Mouse (Mus musculus): ENCODE measurements around the gene Gm20388. TPM values are rescaled to one million over a fixed set of nuclear protein-coding genes. Genes with fewer than 3 reads are reported as not detected.
"Not testable (repeated sequence)": the region's sequence is repeated elsewhere in the genome, so short reads cannot be mapped to it uniquely, and the experiment has no call there.

Gene Gm20388
- total RNA-seq, 2 experiments from 2014 or later, result 18.5 to 23.8 TPM

DNA sequence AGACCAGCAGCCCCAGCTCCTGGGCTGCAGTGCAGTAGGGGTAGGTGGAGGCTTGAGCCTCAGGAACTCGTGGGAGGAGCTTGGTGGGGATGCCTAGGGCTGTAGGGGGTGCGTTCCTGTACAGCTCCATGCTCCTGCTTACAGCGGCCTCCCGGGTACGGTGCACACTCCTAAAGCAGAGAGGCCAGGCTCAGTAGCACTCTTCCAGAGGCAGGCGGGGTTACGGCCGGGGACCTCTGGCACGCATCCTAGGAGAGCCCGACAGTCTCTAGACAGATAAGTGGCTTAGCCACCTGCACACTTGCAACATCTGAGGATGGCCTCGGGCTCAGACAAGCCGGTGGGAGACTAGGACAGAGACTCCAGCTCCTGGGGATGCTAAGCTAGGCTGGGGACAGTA, 3334.9 kb downstream of the Gm20388 start:
- ATAC-seq (replicated peaks; ENCODE audit: poor library complexity, severe bottlenecking), result no peak

DNA sequence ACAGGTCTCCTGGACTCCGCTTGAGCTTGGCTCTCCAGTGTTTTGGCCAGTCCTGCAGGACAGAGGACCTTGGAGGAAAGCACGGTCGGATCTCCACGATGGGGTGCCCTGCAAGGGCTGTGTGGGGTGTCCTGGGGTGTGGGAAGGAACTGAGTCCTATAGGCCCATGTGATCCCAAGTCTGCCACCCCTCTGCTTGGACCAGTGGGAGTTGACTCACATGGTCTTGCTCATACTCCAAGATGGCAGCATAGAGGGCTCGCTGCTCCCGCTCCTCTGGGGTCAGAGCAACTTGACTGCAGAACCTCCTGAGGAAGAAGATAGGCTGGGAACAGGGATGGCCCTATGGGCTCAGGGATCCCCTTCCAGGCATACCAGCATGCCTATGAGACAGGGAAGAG, 3337.1 kb downstream of the Gm20388 start:
- ATAC-seq (replicated peaks; ENCODE audit: poor library complexity, severe bottlenecking), result no peak

DNA sequence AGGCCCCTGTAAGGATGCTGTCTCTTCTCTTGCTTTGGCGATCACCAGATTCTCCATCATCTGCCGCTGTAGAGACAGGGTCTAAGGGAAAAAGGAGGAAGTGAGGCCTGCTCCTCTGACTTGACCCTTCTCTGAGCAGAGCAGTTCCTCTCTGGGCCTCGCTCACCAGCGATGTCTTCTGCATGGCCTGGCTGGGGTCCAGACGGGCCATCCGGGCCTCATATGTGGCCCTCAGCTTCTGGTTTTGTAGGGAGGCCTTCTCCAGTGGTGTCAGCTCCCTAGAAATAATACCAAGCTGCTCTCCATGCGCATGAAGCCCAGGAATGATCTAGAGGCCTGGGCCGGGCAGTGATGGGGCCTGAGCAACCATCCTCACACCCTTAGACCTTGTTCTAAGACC, 3338.0 kb downstream of the Gm20388 start:
- peak; percentile 75 for ATAC-seq (replicated peaks; ENCODE audit: poor library complexity, severe bottlenecking)

DNA sequence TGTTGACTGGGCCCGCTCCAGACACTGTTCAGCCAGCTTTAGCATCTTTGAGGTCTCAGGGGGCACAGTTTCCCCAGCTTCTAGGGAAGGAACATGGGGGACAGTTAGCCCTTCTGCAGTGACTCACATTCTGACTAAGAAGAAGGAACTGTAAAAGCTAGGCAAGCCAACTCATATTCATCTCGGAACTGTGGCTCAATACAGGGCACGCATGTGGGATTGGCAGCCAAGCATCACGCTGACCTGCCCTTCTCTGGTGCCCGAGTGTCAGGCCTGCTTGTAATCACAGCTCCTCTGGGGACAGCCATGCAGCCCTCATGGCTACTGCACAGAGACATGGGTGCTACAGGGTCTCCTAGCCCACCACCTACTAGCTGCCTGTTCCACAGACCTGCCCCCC, 3340.3 kb downstream of the Gm20388 start:
- ATAC-seq (replicated peaks; ENCODE audit: poor library complexity, severe bottlenecking), result no peak

- peak; percentile 28; the same call in 1 of the 2 replicates for ATAC-seq (replicated peaks; ENCODE audit: poor library complexity, severe bottlenecking)
Measured at GRCm38 (mm10) chr8:123252925-123253324, 3342.3 kb downstream of the Gm20388 start.

DNA sequence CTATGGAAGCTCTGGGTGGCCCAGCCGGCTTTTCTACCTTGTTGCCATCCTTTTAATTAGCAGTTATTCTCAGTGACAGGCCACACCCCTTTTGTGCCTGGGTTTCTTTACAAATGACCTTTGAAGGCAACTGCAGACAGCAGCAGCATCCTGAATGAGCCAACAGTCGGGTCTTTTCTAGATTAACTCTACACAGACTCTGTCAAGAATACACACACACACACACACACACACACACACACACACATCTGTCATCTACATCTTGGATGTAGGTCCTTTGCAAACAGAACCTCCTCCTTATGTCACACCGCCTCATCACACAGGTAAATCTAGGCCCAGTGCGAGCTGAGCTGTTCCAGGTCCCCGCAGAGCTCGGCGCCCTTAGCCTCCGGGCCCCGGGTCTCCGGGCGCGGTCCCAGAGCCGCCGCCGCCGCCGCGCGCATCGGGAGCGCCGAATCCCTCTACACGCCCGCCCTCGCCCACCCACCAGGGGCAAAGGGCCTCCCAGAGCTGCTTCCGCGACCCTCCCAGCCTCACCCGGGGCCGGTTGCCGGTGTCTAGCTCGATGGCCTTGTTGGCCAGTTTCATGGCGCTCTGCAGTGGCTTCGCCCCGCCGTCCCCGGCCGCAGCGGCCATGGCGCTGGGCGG, 3342.9 kb downstream of the Gm20388 start:
- ATAC-seq (replicated peaks; ENCODE audit: poor library complexity, severe bottlenecking), result no peak

DNA sequence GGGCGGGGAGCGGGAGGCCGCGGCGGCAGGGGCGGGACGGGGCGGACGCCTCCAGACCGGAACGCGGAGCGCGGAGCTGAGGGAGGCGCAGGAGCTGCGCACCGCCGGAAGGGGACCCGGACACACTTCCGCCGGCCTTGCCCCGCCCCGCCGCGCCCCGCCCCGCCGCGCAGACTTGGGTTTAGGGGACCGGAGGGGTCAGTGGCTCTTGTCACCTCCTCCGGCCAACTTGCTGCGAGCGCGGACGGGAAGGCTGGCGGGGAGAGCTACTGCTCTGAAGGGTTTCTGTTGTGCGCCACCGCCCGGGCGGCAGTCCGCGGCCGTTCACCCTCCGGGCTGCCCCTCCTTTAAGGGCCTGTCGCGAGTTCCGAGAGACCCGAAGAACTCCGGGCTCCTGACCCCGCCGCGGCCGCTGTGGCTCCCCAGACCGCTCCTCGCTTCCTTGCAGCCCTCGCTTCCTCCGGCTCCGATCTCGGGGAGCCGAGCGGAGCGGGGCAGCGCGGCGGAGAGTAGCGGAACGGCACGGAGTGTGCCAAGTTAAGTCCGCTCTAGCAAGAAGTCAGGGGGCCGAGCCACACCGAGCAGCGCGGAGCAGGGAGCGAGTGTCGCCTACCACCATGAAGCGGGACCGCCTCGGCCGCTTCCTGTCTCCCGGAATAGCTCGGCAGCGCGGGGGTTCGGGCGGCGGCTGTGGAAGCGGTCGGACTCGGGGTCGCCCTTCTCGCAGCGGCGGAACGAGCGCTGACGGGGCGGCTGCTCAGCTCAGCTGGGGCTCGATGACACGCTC, 3343.7 kb downstream of the Gm20388 start, which contains the start of the genes Zfp276 and Vps9d1:
Zfp276 (plus strand) TSS at position 97 of the 787 bp plus-strand sequence.
Vps9d1 (minus strand) TSS at position 250 of the 787 bp plus-strand sequence.
- peak; percentile 85 for ATAC-seq (replicated peaks; ENCODE audit: poor library complexity, severe bottlenecking)

GRCm38 (mm10) chr8:123255170-123255569, 3344.5 kb downstream of the Gm20388 start:
- no peak for ATAC-seq (replicated peaks; ENCODE audit: poor library complexity, severe bottlenecking)

DNA sequence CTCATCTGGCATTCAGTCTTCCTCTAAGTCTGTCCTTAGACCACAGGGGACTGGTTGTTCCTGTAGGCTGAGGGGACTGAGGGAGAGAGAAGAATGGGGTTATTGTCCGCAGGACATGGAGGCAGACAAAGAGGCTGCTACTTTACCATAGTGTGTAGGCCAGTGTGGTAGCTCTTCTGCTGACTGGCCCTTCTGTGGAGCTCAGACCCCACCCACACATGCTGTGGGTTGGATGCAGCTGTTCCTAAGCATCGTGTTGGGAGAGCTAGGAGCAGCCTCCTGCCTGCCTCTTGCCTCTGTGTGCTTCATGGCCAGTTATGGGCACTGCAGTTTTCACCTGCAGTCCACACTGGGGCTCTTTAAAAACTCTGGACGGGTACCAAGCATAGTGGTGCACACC, 3346.5 kb downstream of the Gm20388 start:
- ATAC-seq (replicated peaks; ENCODE audit: poor library complexity, severe bottlenecking), result no peak

DNA sequence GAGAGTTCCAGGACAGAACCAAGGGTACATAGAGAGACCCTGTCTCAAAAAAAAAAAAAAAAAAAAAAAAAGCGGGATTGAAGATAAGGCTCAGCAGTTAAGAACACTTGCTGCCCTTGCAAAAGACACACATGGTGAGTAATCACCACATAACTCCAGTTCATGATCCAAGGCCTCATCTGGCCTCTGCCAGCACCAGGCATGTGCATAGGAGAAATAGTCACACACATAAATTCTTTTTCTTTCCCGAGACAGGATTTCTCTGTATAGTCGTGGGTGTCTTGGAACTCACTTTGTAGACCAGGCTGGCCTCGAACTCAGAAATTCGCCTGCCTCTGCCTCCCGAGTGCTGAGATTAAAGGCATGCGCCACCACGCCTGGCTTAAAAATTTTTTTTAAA, 3347.0 kb downstream of the Gm20388 start:
- ATAC-seq (replicated peaks; ENCODE audit: poor library complexity, severe bottlenecking), result not testable (repeated sequence)

DNA sequence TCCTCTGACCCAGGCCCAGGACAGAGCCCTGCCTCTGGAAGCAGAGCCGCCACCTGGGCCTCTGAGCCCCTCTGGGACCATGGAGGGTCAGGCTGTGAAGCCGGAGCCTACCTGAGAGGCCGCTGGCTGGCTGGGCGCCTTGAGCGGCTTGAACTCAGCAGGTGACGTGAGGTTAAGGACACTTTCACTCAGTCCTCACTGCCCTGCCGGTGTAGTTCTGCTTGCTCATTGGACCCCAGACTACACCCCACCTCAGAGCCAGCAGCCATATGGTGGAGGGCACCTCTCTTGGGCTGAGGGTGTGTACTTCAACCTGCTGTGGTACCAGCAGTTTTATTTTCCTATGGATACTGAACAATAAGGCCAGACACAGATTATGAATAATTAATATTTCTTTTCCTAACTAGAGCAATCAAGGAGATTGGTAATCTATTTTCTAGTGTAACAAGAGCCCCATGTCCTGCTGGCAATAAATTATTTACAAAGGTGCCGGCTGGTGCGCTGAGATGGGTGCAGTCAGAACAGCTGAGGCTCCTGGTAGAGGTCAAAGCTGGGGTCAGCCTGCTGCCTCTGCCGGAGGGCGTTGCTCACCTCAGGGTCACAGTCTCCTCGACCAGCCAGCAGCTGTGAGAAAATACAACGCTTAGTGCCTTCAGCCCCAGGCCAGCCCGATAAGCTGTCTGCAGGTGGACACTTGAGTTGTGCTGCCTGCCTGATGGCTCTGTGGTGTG, 3357.4 kb downstream of the Gm20388 start:
- ATAC-seq (replicated peaks; ENCODE audit: poor library complexity, severe bottlenecking), result no peak

DNA sequence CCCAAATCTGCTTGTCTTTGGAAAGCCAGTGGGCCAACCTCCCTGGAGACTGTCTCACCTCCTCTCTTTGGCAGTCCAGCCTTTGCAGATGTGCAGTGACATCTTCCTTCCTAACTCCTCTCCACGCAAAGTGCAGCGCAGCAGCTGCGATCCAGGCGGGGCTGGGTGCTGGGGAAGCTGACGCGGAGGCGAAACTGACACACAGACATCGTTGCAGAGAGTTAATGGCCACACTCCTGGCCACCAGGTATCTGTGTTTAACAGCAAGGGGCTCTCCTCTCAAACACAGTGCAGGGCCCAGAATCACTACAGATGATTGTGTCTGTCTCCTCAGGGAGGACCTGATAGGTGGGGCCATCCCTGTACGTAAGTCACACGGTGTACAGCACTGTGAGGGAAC, 3360.5 kb downstream of the Gm20388 start:
- no peak for ATAC-seq (replicated peaks; ENCODE audit: poor library complexity, severe bottlenecking)

DNA sequence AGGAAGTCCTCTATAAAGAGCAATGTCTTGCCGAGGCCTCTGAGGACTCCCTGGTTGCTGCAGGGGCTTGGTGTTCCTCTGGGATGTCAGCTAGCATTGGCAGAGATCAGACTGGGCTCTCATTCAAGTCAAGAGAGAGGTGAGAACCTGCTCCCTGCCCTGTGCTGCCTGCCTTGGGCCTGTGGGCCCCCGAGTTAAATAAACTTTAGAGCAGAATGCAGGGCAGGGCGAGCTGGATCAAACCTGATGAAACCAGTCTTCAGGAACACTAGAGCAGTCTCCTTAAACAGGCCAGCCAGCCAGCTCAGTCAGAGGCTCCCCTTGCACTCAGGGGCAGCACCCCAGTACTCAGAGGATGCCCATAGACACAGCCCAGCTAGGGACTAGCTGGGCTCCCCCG, 3361.3 kb downstream of the Gm20388 start:
- no peak for ATAC-seq (replicated peaks; ENCODE audit: poor library complexity, severe bottlenecking)

GRCm38 (mm10) chr8:123274447-123274846, 3363.8 kb downstream of the Gm20388 start:
- ATAC-seq (replicated peaks; ENCODE audit: poor library complexity, severe bottlenecking), result no peak

GRCm38 (mm10) chr8:123275096-123275495, 3364.5 kb downstream of the Gm20388 start:
- no peak for ATAC-seq (replicated peaks; ENCODE audit: poor library complexity, severe bottlenecking)

DNA sequence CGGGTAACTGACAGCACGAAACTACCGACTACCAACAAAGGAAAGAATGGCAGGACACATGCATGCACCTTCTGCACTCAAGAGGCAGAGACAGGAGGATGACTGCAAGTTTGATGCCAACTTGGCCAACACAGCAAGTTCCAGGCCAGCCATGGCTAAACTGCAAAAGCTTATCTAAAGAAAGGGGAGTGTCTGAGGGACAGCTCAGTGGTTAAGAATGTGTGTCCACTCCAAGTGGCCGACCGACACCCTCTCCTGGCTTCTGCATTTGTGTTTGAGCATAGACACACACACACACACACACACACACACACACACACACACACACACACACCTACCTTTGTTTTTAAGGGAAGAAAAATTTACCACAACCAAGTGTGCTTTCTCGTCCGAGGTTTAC, 3367.8 kb downstream of the Gm20388 start:
- ATAC-seq (replicated peaks; ENCODE audit: poor library complexity, severe bottlenecking), result no peak

- peak; percentile 63 for ATAC-seq (replicated peaks; ENCODE audit: poor library complexity, severe bottlenecking)
Measured at GRCm38 (mm10) chr8:123279828-123280227, 3369.2 kb downstream of the Gm20388 start.

DNA sequence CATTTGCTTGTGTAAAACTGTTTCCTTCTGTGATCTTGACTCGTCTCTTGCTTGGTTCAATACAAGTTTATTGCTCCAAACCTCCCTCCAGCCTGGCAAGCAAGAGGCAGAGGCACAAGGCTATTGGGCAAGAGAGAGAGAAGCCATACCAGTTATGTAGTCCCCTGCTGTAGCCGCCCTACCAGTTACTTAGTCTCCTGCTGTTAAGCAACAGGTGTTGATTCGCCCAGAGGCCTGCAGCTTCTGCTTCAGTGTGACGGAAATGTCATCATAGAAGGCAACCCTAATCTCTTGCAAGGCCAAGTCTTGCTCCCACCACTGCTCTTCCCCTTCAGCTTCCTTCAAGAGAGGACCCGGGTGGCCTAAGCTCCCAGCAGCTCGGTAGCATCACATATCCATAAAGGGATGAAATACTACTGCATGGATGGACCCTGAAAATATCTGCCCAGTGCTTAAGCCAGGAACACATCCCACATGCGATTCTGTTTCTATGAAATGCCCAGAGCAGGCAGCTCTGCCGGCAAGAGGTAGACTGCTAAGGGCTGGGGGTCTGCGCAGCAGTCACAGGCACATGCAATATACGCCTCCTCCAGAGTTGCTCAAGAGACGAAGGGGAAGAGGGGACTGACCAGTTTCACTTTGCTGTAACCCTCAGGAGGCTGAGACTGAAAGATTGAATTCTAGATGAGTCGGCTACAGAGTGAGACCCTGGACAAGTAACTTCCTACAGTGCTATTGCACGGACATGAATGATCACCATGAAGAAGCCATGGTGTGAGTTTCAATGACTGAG, 3369.9 kb downstream of the Gm20388 start:
- ATAC-seq (replicated peaks; ENCODE audit: poor library complexity, severe bottlenecking), result peak; percentile 89

DNA sequence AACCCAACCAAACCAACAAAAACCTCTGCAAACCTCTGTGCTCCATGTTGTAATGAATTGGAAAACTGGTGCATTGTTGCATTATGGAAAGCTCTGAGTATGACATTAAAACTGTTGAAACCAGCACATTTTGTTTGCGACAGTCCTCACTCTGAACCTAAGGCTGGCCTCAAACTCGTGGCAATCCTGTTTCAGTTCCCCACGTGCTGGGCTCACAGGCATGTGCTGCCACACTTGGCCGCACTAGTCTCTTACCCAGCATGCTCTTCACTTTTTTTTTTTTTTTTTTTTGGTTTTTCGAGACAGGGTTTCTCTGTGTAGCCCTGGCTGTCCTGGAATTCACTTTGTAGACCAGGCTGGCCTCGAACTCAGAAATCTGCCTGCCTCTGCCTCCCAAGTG, 3372.4 kb downstream of the Gm20388 start:
- not testable (repeated sequence) for ATAC-seq (replicated peaks; ENCODE audit: poor library complexity, severe bottlenecking)

- ATAC-seq (replicated peaks; ENCODE audit: poor library complexity, severe bottlenecking), result no peak
Measured at GRCm38 (mm10) chr8:123283991-123284390, 3373.3 kb downstream of the Gm20388 start.
